Mouse (Mus musculus): ENCODE measurements around the gene Bmp5. TPM values are rescaled to one million over a fixed set of nuclear protein-coding genes. Genes with fewer than 3 reads are reported as not detected.

Gene Bmp5
- polyA plus RNA-seq (2016; fragmentation: Nextera tagmentation; extraction: Ambion mirVana), result 11.8 and 13.2 TPM in 2 replicates

DNA sequence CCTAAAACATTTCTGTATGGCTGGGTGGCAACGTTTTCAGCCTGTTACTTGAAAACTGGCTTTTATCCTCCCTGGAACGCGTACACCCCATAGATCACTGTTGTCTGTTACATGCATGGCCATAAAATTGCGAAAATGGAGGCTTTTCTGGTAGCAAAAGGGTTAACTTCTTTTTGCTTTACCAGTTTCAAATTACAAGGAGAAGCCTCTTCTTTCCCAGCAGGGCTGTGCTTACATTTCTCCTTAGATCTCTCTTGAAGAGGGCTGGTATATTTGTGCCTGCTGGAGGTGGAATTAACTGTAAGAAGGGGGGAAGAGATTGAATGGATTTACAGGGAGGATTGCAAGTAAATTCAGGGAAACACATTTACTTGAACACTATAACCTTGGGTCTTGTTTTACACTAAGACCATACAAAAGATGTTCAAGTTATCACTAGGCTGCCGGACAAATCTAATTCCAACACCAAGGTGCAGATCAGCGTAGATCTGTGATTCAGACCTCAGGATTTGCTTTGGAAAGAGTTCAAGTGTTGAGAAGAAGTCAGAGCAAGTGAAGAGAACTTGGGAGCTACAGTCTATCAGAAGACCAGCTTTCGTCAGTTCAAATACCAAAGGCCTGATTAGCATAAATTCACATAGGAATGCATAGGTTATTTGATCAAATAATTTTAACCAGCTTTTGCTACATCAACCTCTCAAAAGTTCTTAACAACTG is at the start of gene Bmp5:
Bmp5 (plus strand) TSS at position 236 of the 717 bp plus-strand sequence.
- Histone ChIP-seq H3K9me3 (replicated peaks) (no peaks in the 10 kb centered on the region), H3K36me3 (no peaks in the 10 kb centered on the region), H3K4me1 (replicated peaks) (0 out of 2 replicates have a peak, but pooled peaks cover 2% of the 10 kb centered on the region), H3K4me2 (peak within 1 kb of the TSS; percentile 70), H3K27me3 (replicated peaks) (no peaks in the 10 kb centered on the region), H3K4me3 (peak within 1 kb of the TSS; percentile 64), H3K27ac (ENCODE audit: poor library complexity, severe bottlenecking) (peak within 1 kb of the TSS; percentile 87), H3K9ac (peak within 1 kb of the TSS; percentile 82)
- no peak for ATAC-seq (ENCODE audit: insufficient number of reproducible peaks, low FRiP score)
- WGBS, result 19% methylated on average over 7 of the region's 7 CpGs

DNA sequence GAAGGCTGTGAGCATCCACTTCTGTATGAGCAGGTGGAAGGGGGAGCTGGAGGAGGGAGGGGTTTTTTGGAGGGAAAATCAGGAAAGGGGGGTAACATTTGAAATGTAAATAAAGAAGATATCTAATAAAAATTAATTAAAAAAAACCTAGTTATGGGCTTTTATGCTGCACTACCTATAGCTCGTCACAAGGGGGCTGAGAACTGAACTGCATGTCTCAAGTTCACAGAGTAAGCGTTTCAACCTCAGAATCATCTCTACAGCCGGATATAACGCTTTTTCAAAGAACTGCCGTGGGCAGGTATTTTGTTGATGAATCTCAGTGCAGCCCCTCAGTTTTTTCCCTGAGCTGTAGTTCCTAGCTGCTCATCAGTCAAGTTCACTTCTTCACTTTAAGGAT is 15.1 kb upstream of the Bmp5 start:
- Histone ChIP-seq H3K4me3 (no peak overlapping the region), H3K4me2 (no peak overlapping the region; the same call in 1 of the 2 replicates), H3K4me1 (replicated peaks) (no peaks in the 10 kb centered on the region), H3K27me3 (replicated peaks) (no peaks in the 10 kb centered on the region), H3K27ac (ENCODE audit: poor library complexity, severe bottlenecking) (no peak overlapping the region), H3K9me3 (replicated peaks) (no peaks in the 10 kb centered on the region), H3K36me3 (no peaks in the 10 kb centered on the region), H3K9ac (no peak overlapping the region)
- ATAC-seq (ENCODE audit: insufficient number of reproducible peaks, low FRiP score), result no peak
- 35% methylated on average over 5 of the region's 5 CpGs for WGBS

DNA sequence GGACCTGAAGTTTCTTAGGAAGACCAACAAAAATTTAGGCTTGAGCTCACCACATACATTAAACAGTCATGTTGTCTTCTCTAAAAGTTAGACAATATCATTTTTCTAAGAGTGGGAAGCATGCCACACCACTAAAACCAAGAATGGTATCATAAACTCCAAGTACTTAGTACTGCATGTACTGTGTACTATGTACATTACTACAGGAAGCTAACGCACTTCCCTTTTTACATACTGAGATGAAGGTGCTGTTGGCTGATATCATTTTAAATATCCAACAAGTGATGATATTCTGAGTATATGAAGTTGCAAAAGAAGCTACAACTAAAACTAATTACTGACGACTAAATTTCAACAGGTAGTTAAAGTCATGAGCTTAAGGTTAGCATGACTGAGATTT is 13.6 kb upstream of the Bmp5 start:
- H3K36me3 ChIP-seq, result no peaks in the 10 kb centered on the region
- no peaks in the 10 kb centered on the region for H3K27me3 ChIP-seq (replicated peaks)
- H3K27ac ChIP-seq (ENCODE audit: poor library complexity, severe bottlenecking), result no peak overlapping the region
- H3K9me3 ChIP-seq (replicated peaks), result no peaks in the 10 kb centered on the region
- H3K9ac ChIP-seq, result no peak overlapping the region
- no peak overlapping the region for H3K4me3 ChIP-seq
- no peak for ATAC-seq (ENCODE audit: insufficient number of reproducible peaks, low FRiP score)
- WGBS, result 88% methylated on average over 2 of the region's 2 CpGs
- H3K4me2 ChIP-seq, result no peak overlapping the region
- peaks cover 2% of the 10 kb centered on the region; the same call in 1 of the 2 replicates for H3K4me1 ChIP-seq (replicated peaks)

DNA sequence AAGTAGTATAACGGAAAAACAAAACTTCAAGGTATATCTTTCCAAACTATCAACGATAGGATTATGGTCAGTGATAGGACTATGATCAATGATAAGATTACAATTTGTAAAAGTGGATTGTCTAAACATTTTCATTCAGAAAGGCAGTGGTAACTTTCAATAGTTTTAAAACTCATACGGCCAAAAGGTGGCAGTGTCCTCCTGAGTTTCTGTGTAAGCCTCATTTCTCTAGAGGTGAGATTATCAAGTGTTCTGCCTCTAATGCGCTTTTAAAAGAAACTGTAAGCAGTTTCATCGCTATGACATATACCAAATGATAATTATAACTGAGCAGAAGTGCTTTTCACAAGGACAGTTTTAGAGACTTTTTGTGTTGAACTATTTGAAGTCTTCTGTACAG is 12.7 kb upstream of the Bmp5 start:
- ATAC-seq (ENCODE audit: insufficient number of reproducible peaks, low FRiP score), result no peak

DNA sequence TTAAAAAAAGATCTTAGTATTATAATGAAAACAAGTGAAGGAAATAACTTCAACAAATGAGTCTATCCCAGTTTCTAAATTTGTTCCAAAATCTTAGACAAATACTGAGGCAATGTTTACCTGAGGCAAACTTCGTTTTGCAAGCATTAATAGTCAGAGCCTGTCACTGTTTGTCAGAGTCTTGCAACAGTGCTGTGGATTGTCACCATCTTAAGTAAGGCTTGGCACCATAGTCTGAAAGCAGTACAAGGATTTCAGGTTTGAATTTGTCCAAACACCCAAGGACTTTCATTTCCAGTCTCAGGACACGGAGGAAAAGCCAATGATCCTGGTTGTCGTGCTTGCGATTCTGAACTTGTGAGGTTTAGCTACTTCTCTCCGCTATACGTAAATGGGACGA is 10.4 kb upstream of the Bmp5 start:
- no peak for ATAC-seq (ENCODE audit: insufficient number of reproducible peaks, low FRiP score)
- Histone ChIP-seq H3K27ac (ENCODE audit: poor library complexity, severe bottlenecking) (no peak overlapping the region), H3K4me1 (replicated peaks) (peaks cover 7% of the 10 kb centered on the region; the same call in 1 of the 2 replicates), H3K4me3 (no peak overlapping the region), H3K9ac (no peak overlapping the region), H3K9me3 (replicated peaks) (no peaks in the 10 kb centered on the region), H3K4me2 (no peak overlapping the region), H3K27me3 (replicated peaks) (no peaks in the 10 kb centered on the region), H3K36me3 (no peaks in the 10 kb centered on the region)
- WGBS, result 78% methylated on average over 7 of the region's 7 CpGs

More for the DNA sequence above, 12.7 kb upstream of the Bmp5 start:
- H3K4me2 ChIP-seq, result no peak overlapping the region
- H3K4me1 ChIP-seq (replicated peaks), result peaks cover 5% of the 10 kb centered on the region; the same call in 1 of the 2 replicates
- no peaks in the 10 kb centered on the region for H3K27me3 ChIP-seq (replicated peaks)
- H3K9ac ChIP-seq, result no peak overlapping the region
- H3K4me3 ChIP-seq, result no peak overlapping the region
- no peak overlapping the region for H3K27ac ChIP-seq (ENCODE audit: poor library complexity, severe bottlenecking)
- 24% methylated on average over 5 of the region's 5 CpGs for WGBS
- H3K36me3 ChIP-seq, result no peaks in the 10 kb centered on the region
- no peaks in the 10 kb centered on the region for H3K9me3 ChIP-seq (replicated peaks)

DNA sequence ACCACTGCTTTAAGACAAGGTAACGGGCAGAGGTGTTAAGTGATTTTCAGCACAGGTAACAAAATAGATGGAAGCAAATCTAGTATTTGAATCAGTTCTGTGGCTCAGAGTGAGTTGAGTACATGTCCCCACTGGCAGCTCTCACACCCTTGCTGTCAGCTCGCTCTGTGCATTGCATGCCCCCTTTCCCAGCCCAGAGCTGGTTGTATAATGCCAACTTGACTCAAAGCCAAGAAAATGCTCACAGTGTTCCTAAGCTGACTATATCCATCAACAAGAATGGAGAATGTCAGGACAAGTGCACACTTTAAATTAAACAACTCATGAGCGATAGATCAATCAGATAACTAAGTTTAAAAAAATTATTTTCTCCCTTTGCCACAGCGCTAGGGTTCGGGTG is 8.6 kb upstream of the Bmp5 start:
- no peaks in the 10 kb centered on the region for H3K27me3 ChIP-seq (replicated peaks)
- 63% methylated on average over 5 of the region's 5 CpGs for WGBS
- no peak overlapping the region for H3K27ac ChIP-seq (ENCODE audit: poor library complexity, severe bottlenecking)
- no peak overlapping the region for H3K4me3 ChIP-seq
- H3K9ac ChIP-seq, result no peak overlapping the region
- H3K4me2 ChIP-seq, result no peak overlapping the region
- peaks cover 7% of the 10 kb centered on the region; the same call in 1 of the 2 replicates for H3K4me1 ChIP-seq (replicated peaks)
- H3K9me3 ChIP-seq (replicated peaks), result no peaks in the 10 kb centered on the region
- no peaks in the 10 kb centered on the region for H3K36me3 ChIP-seq
- ATAC-seq (ENCODE audit: insufficient number of reproducible peaks, low FRiP score), result no peak

DNA sequence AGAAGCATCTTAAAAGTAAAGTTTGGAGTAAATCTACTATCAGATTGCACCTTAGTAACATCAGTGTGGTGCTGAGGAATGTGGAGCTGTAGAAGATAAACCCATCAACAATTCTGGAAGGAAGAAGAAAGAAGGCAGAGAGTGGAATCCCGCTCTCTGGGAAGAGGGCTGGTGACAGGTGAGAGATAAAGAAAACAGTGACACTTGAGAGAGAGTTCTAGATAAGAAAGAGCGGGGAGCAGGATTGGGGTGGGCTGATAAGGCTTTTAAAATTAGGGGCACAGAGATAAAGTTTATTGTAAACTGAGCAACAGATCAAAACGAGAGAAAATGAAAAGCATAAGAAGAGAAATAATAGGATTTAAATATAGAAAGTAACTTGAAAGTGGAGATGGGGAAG is 6.1 kb upstream of the Bmp5 start:
- no peak for ATAC-seq (ENCODE audit: insufficient number of reproducible peaks, low FRiP score)
- 3% methylated on average over 3 of the region's 3 CpGs for WGBS
- no peak overlapping the region for H3K9ac ChIP-seq
- H3K9me3 ChIP-seq (replicated peaks), result no peaks in the 10 kb centered on the region
- H3K4me2 ChIP-seq, result peak overlapping the region; percentile 42
- no peak overlapping the region for H3K4me3 ChIP-seq
- H3K27ac ChIP-seq (ENCODE audit: poor library complexity, severe bottlenecking), result peak overlapping the region; percentile 51; the same call in 1 of the 2 replicates
- peaks cover 7% of the 10 kb centered on the region; the same call in 1 of the 2 replicates for H3K4me1 ChIP-seq (replicated peaks)
- no peaks in the 10 kb centered on the region for H3K27me3 ChIP-seq (replicated peaks)
- no peaks in the 10 kb centered on the region for H3K36me3 ChIP-seq

DNA sequence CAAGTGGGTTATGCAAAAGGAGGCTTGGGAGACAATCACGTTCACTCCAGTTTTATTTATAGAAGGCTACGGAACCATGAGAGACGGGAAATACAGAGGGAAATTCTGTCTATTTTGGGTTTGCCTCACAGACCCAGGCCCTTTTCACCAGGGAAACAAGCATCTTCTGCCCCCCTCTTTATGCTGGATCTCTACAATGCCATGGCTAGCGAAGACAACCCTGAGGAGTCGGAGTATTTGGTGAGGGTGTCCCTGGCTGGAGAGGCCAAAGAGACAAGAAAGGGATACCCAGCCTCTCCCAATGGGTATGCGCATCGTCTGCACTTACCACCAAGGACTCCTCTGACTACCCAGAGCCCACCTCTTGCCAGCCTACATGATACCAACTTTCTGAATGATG is 989 bp downstream of the Bmp5 start:
- H3K36me3 ChIP-seq, result no peaks in the 10 kb centered on the region
- ATAC-seq (ENCODE audit: insufficient number of reproducible peaks, low FRiP score), result no peak
- H3K4me3 ChIP-seq, result peak overlapping the region; percentile 64
- H3K4me2 ChIP-seq, result peak overlapping the region; percentile 70
- H3K9ac ChIP-seq, result peak overlapping the region; percentile 82
- peak overlapping the region; percentile 87 for H3K27ac ChIP-seq (ENCODE audit: poor library complexity, severe bottlenecking)
- no peaks in the 10 kb centered on the region for H3K9me3 ChIP-seq (replicated peaks)
- 20% methylated on average over 7 of the region's 7 CpGs for WGBS
- peaks cover 7% of the 10 kb centered on the region; the same call in 1 of the 2 replicates for H3K4me1 ChIP-seq (replicated peaks)
- H3K27me3 ChIP-seq (replicated peaks), result no peaks in the 10 kb centered on the region

DNA sequence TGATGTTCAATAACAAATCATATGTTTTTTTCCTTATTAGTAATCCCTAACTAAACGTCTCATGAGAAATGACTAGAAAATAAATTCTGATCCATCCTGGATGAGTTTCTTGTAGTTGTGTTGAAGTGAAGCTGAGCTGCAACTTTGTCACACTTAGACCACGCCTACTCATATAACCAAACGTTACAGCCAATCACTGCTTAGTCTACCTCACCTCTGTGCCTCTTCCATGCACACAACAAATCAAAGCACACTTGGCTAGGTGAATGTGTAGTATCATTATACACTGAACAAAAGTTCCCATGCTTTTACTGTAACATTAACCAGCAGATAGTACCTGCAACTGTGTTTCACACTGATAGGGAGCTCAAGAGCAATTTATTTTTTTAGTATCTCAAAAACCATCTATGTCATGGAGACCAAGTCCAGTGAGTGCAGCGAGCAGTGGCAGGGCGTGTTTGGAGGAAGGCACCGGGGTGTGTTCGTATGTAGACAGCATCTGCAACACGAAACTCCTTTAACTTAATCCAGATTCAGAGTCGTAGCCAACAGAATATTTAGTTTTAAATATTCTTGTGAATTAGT is 3.7 kb downstream of the Bmp5 start:
- 34% methylated on average over 9 of the region's 9 CpGs for WGBS
- Histone ChIP-seq H3K27ac (ENCODE audit: poor library complexity, severe bottlenecking) (no peak overlapping the region), H3K9me3 (replicated peaks) (no peaks in the 10 kb centered on the region), H3K4me3 (peak overlapping the region; percentile 31), H3K9ac (no peak overlapping the region), H3K4me1 (replicated peaks) (peaks cover 7% of the 10 kb centered on the region; the same call in 1 of the 2 replicates), H3K4me2 (peak overlapping the region; percentile 57), H3K27me3 (replicated peaks) (no peaks in the 10 kb centered on the region), H3K36me3 (no peaks in the 10 kb centered on the region)
- ATAC-seq (ENCODE audit: insufficient number of reproducible peaks, low FRiP score), result 0 out of 2 replicates have a peak, but pooled peaks have one; percentile 48

DNA sequence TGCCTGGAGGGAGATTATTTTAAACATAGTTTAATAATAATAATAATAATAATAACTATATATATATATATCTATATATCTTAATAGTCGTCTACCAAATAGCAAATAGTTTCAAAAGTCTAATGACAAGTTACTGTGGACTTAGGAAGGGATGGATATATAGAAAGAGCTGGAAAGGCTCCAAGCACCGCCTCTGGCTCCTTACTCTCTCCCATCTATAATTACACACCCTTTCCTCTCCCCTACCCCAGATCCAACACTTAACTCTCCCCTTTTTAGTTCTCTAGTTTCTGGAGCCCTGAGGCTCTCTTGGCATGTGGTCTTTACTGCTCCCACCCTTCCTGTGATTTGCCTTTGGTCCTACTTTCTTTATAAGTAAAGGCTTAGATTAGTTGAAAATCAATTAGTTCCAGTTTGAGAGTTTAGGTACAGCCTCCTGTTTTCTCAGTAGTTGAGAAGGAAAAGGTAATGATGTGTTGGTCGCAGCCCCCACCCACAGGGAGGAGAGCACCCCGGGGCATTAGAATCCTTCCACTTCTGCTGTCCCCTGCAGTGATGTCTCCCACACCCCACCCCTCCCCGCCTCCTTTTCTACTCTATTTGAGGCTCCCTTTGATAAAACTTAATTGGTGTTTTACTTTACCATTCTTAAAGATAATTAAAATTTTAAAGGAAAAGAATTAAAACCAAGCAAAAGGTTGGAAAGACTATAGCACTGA is 5.6 kb downstream of the Bmp5 start:
- Histone ChIP-seq H3K27me3 (replicated peaks) (no peaks in the 10 kb centered on the region), H3K4me3 (peak overlapping the region; percentile 17; the same call in 1 of the 2 replicates), H3K36me3 (no peaks in the 10 kb centered on the region), H3K4me1 (replicated peaks) (peaks cover 5% of the 10 kb centered on the region; the same call in 1 of the 2 replicates), H3K4me2 (peak overlapping the region; percentile 67), H3K27ac (ENCODE audit: poor library complexity, severe bottlenecking) (peak overlapping the region; percentile 34), H3K9ac (peak overlapping the region; percentile 60; the same call in 1 of the 2 replicates), H3K9me3 (replicated peaks) (no peaks in the 10 kb centered on the region)
- no peak for ATAC-seq (ENCODE audit: insufficient number of reproducible peaks, low FRiP score)
- 13% methylated on average over 5 of the region's 5 CpGs for WGBS

DNA sequence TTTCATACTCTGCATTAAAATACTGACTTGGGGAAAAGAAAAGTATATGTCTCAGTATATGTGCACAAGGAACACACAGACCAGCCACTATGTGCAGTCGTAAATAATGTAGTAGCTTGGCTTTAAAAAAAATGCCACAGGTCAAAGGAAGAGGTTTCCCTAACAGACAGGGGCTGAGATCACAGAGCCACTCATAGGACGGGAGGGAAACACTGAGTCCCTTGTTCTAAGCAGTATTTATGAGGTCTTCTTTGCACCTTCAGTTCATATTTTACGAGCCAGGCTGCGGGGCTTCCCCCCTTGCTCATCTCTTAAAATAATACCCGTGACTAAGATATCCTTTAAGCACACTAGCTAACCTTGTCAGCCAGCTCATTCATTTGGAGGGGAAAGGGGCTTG is 6.4 kb downstream of the Bmp5 start:
- Histone ChIP-seq H3K36me3 (no peaks in the 10 kb centered on the region), H3K4me3 (peak overlapping the region; percentile 18), H3K9me3 (replicated peaks) (no peaks in the 10 kb centered on the region), H3K4me1 (replicated peaks) (peaks cover 5% of the 10 kb centered on the region; the same call in 1 of the 2 replicates), H3K4me2 (peak overlapping the region; percentile 60), H3K9ac (peak overlapping the region; percentile 39; the same call in 1 of the 2 replicates), H3K27me3 (replicated peaks) (no peaks in the 10 kb centered on the region), H3K27ac (ENCODE audit: poor library complexity, severe bottlenecking) (no peak overlapping the region)
- no peak for ATAC-seq (ENCODE audit: insufficient number of reproducible peaks, low FRiP score)
- WGBS, result 22% methylated on average over 5 of the region's 5 CpGs

Measured in heart, embryonic 12.5 days (tissue).